Mouse (Mus musculus): ENCODE results near the gene Tsnax.

- no peak for TF ChIP-seq CTCF (IDR thresholded peaks at IDR 0.05; ENCODE audit: low read depth, low read length)
- TF ChIP-seq POLR2A (IDR thresholded peaks at IDR 0.05; ENCODE audit: borderline replicate concordance, low read depth, low read length) = no peak
These were observed 18.5 kb downstream of the Tsnax start for GRCm38 (mm10) chr8:125031276-125031675.
